Mouse (Mus musculus) right cerebral cortex, postnatal 25 days (tissue): ENCODE measurements around the gene Adamts16.
"Not testable (repeated sequence)": the region's sequence is repeated elsewhere in the genome, so short reads cannot be mapped to it uniquely, and the experiment has no call there.

Source experiments
- DNase-seq: peaks from one replicate; pipeline ENCODE4 v3.0.0; 2022

Adamts16 gene

DNA sequence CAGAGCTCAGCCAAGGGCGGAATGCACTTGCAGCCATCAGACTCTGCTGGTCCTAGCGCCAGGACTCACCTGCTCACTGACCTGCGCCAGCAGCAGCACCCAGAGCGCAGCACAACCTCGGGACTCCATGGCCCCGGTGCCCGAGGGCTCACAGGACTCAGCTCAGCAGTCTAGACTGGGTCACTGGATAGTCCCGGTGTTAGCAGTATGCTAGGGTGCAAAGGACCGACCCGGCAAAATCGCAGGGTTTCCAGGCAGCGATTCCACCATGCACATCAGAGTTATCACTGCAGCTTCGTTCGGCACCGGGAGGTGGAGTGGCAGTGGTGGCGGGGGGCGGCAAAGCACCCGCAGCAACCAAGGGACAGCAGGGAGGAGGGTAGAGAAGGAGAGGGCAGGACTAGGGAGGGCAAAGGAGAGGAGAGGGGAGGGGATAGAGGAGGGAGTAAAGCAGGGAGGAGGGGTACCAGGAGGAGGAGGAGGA lies at the start of gene Adamts16:
Adamts16 (minus strand) TSS at position 391 of the 484 bp plus-strand sequence.
- DNase-seq: peak; percentile 33

DNA sequence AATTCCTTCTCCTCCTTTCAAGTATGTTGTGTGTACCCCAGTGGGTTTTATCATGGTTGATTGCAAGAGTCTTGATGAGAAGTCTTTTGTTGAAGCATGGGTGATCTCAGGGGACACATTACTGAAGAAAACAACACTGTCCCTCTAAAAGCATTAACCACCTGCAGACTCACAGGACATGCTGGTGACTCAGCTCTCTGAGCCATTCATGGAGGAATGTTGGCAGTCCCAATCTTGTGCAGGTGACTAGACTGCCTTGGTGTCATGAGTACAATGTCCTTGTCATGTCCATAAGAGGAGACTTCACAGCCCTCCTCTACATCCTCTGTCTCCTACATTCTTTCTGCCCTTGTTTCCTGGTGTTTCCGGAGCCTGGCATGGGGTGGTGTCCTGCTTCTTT lies 45.5 kb upstream of the Adamts16 start:
- DNase-seq: no peak

DNA sequence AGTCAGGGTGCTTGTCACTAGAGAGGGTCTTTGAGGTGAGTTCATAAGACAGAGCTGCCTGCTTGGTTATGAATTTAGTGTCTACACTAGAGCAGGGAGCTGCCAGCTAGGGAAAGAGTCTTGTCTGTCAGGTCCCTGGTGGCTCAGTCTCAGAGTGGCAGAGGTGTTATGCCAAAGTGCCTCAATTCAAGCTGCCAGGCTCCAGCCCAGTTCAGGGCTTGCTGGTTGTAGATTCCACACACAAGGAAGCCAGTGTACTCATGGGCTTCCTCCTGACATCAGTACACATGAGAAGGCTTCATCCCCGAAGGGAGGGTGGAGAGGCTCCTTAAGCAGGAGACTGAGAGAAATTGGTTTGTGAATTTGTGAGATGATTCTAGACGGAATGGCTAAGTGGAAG lies 43.4 kb upstream of the Adamts16 start:
- no peak for DNase-seq

DNA sequence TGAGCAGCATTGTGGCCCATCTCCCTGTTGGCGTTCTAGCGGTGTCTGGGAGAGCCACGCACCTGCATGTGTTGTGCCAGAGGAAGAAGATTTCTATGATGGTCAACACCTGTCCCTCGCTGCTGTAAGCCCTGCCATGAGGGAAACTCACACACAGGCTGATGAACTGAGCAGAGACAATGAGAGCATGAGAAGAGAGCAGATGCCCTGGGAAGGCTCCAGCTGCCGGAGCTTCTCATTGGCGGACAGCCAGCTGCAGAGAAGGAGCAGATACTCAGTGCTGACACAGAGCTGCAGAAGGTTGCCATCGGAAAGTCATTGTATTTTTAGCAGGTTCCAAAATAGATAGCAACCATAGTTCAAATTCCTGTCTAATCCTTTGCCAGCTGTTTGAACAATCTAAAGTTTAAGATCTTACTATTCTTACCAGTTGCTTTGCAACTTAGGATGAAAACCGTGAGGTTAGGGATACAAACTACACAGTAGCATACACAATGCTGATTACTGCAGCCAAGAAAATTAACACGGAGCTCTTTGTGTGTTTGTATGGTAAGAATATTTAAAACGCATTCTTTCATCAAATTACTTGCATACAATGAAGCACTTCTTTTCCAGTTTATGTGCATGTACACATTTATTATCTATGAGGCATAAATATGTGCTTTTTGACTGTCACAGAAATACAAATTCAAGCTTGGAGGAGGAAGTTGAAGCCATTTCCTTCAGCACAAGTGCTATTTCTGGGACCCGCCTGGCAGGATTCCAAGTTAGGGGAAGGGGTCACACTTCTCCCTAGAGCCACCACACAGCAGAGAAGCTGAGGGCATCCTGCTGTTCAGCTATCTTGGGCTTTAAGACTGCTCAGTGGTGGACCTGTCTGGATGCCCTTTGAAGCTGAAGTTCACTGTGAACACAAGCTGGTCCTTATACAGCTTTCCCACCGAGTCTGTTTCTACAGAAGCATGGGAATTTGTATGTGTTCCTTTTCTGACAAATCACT lies 42.6 kb upstream of the Adamts16 start:
- peak; percentile 65 for DNase-seq

DNA sequence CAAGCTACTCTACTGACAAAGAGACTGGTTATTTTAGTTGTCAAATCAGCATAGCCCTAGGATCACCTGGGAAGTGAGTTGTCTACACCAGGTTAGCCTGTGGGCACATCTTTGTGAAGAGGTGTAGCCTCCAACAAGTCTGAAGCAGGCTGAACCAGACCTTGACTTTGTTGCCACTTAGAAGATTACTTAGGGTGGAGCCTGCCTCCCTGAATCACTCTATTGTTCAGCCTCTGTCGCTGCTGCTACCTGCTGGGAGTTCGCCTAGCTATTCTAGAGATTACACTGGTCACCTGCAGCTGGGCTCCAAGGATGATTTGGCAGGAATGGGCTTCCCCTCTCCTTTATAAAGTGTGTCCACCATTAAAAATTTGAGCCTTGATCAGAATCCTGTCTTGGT lies 38.4 kb upstream of the Adamts16 start:
- not testable (repeated sequence) for DNase-seq

DNA sequence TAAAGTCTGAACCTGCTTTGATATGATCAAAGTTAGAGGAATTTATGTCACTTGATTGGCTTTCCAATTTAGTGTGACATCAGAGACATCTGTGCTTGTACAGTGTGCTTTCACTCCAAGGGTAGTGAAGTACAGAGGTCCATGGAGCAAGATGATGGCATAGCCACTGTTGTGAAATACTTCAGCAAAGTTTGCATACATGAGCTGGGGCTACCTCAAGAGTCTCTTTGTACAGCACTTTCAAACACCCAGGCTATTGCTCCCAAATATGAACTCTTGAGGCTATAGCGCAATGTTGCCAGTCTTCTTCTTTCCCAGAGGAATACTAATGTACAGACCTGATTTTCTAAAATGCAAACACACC lies 35.9 kb upstream of the Adamts16 start:
- no peak for DNase-seq

DNA sequence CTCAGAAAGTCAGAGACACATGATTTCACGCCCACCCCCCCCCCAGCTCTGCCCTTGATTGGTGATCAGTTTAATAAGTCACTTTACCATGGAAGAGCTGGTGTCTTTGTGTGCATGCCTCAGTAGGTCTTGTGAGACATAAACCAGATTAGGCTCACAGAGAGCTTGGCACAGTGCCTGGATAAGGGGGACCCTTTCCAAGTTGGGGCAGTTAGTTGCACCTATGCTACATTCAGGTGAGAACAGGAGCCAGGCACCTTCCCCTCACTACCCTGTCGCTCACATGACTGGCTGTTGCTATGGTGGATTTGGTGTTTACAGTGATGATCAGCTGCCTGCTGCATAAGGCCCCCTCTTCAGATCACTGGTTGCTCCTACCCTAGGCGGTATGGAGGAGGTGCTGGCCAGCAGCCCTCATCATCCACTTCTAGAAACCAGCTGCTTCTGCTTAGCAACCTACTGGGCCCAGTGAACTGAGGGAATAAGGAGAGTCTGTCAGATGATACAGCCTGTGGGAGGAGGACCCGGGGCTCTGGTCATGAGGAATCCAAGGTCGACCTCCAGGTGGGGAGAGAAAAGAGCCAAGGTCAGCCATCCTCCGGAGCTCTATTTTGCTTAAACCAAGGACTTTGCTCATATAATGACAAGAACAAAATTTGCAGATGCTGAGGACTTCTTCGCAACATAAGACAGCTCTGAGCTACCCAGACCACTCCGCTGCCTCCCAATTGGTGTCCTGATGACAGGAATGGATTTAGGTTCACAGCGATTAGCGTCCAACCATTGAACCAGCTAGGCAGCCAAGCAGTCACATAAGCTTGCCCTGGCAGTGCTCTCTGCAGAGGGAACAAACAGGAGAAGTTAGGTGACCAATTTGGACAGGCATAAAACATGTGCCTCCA lies 35.3 kb upstream of the Adamts16 start:
- no peak for DNase-seq

DNA sequence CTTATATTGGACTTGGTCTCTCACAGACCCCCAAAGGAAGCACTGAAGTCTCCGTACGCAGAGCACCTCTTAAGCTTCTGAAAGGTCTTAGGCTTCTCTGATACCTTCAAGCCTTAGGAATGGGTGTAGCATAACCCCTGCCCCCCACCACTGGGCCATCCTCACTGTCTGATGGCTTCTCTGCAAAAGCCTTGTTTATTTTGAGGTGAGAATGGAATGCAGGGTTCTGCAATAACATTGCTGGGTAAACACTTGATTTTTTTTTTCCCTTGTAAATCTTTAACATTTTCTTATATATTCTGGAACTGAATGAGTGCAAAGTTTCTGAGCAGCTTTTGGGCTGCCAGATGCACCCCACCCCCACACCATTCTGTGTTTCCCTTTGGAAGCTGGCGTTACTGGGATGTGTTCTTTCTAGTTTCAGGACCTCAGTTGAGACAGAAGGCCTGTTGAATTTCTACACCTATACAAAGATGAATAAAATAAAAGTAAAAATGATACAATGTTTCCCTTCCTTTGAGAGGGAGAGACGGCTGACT lies 33.9 kb upstream of the Adamts16 start:
- no peak for DNase-seq

DNA sequence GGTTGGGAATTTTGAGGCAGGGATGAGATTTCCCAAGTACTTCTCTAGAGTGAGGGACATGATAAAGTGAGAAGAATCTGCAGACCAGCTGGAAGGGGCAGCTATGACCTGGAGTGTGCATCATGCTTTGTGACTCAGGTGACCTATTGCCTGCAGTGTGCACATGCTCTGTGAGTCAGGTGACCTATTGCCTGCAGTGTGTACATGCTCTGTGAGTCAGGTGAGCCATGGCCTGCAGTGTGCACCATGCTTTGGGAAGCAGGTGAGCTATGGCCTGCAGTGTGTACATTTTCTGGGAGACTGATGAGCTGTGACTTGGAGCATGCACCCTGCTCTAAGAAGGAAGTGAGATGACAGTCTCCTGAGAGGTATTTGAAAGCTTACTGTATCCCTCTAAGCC lies 33.1 kb upstream of the Adamts16 start:
- DNase-seq: no peak

DNA sequence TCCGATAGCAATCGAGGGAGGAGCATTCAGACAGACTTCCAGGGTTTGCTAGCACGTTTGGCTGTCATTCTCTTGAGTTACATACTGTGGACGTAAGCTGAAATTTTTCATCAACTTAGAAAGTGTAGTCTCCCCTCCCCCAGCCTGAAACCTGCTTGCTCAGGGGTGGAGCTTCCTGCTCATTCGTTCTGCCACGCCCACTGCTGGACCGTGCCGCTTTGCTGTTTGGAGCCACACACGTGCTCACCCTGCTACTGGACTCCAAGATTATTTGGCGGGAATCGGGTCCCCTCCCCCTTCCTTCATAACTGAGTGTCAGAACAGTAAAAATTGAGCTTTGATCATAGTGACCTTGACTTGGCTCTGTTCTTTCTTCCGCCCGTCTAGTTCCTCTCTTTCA lies 32.2 kb upstream of the Adamts16 start:
- not testable (repeated sequence) for DNase-seq

DNA sequence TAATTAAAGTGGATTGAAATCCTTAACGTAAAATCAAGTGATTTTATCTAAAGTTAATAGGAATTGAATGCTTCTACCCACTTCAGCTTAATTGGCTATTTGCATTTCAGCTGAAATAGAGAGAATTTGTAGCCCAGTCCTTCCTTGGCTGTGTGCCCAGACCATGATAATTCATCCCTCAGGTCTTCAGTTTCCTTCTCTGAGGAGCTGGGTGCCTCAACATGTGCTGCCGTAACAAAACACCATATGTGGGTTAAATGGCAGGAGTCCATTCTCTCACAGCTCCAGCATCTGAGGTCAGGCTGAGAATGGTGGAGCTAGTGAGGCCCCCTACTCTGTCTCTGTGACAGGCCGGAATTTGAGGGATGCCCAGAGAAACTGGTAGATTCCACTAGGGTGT lies 29.4 kb upstream of the Adamts16 start:
- no peak for DNase-seq

DNA sequence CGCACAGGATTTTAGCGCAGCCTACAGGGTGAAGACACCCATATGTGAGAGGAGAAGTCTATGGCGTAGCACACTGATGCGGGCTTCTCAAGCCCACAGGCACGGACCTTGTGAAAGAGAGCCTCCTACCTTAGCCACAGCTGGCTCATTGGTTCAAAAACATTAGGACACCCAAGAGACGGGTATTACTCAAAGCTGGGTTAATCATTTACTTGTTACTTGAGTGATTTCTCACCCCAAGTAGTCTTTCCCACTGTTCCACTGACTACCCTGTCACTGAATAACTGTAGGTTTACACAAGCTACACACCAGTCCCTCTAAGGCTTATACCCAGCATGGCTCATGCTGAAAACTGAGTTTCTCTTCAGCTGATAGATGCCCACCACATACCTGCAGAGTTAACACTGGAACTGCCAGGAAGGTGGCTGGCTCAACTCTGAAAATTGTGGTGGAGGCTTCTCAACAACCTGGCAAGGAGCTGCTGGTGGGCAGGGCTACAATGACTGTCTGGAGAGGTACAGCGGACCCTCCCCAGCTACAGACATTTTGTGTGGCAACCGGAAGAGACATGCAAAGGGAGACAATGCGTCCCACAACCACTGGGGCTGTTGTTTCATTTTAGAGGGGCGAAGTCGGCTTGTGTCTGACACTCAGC lies 25.5 kb upstream of the Adamts16 start:
- DNase-seq: no peak

DNA sequence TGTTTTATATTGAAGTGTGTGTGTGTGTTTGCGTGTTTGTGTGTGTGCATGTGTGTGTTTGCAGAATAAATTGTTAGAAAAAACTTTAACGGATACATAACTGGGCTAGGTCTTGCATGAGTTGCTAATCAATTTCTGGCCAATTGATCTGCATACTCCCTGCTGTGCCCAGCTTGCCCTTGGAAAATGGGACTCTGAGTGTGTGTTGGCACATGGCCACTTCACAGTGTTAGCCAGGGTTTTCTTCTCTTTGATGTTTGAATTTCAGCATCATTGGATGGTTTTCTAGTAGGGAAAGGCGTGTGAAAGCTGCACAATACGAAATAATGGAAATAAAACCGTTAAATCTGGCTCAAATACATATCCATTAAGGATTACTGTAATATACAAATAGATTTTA lies 24.3 kb upstream of the Adamts16 start:
- DNase-seq: no peak

DNA sequence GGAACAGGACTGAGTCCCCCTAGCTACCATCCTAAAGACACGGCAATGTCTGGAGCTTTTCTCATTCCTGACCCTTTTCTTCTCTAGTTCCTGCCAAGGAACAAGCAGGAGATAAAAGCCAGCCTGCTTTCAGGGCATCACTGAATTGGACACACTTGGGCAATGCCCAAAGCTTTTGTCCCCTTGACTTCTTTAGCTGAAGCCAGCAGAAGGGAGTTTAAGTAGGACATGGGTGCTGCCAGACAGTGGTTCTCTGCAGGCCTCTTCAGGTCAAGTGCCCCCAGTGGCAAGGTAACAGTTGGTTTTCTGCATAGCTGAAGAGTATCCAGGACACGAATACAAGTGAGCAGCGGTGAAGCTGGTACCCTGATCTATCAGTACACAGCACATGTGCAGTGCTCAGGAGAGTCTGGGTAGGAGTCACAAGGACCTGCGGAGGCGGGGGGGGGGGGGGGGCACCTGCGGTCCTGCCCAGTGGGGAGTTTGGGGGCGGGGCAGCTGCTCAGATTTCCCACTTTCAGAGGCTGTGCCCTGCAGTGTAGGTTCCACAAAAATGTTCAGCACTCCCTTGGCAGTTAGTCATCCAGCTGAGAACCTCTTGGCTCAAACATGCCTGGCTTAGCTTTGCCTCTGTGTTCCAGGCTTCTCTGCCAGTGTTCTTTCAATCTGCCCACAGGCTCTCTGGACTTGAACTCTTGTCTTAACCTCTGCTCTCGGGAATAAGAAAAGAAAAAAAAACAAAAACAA lies 20.7 kb upstream of the Adamts16 start:
- no peak for DNase-seq

DNA sequence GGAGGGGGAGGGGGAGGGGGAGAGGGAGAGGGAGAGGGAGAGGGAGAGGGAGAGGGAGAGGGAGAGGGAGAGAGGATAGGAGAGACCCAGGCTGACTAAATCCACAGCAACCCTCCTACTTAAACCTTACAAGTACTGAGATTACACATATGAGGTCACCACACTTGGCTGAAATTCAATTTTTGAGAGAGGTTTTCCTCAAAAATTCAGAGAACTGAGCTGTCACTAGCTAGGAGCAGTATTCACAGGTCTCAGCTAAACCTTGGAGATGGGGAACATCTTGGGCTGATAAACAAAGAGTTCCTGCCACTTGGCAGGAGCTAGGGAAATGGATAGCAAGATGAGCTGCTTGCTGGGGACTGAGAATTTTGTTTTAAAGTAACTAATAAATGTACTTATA lies 12.0 kb upstream of the Adamts16 start:
- DNase-seq: no peak

DNA sequence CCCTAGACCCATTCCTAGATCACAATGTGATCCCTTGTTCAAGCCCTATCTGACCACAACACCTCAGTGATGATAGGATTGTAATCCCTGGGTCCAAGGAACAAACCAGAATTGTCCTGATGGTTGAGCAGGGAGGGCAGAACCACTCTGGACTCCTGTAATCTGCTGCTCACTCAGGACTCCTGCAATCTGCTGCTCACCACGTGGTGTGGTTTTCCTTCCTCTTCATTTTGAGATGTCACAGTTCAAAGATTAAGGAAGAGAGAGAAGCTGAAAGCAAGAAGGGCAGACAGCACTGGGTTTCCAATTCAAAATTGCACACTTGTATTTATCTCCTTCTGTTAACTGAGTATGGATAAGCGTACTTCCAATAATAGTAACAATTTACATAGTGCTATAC lies 5.3 kb upstream of the Adamts16 start:
- no peak for DNase-seq

DNA sequence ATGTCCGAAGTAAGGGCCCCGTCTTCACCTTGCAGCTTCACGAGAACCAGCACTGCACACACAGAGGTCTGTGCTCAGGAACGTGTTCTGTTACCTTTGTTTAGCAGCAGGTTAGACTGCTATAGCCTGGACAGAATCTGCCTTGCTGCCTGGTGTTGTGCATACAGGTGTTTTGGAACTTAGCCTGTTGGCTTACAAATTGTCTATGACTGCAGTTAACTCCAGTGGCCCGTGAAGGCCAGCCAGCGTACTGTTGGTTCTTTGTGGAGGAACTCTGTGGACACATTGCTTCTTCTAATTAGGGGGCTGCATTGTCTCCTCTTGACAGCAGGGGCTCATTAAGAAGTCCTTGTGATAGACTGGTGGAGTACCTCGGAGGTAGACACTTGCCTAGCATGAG lies 3.9 kb upstream of the Adamts16 start:
- no peak for DNase-seq

DNA sequence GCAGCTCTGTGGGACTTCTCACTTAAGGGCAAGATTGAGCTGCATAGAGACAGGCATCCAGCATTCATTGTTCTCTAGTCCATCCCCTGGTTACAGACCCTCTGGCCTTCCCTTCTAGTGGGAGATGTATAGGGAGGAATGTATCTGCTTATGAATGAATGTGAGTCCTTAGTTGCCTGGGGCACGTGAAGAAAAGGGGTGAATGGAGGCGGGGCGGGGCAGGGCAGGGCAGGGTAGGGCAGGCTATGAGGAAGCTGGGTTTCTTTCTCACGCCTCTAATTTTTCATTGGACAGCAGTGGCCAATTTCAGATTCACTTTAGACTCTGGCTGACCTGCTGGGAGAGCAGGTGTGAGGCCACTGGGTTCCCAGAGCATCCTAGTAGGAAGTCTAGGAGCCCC lies 515 bp upstream of the Adamts16 start:
- DNase-seq: no peak

DNA sequence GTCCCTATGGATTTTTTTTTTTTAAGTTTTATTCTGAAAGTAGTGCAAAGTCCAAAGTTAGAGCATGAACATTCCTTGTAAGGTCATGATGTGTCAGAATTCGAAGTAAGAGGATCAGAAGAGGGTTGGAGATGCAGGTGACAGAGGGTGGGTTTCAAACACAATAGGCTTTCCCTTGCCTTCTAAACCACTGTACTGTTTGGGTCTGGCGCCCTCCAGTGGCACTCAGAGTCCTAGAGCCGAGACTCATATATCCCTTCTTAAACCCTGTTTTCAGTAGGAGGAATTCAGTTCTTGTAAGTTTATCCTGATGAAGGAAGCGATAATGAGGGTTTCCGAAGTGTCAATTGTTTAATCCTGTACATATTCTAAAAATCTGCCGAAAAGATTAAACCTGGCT lies 1.4 kb downstream of the Adamts16 start:
- DNase-seq: peak; percentile 77

DNA sequence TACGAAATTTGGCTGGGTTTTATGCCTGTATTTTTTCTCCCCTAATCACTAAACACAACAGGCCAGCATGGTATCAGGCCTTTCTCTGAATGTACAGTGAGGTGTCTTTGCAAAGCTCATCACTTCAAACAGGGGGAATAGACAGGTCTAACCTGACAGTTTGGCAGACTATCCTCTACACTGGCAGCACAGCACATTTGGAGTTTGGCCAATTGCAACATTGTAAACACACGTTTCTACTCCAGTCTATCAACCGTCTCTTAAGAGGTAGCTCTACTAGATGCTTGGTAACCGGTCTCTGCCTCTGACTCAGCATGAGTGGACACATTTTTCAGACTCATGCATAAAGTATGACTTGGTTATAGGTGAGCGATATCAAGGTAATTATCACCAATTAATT lies 4.0 kb downstream of the Adamts16 start:
- DNase-seq: no peak

DNA sequence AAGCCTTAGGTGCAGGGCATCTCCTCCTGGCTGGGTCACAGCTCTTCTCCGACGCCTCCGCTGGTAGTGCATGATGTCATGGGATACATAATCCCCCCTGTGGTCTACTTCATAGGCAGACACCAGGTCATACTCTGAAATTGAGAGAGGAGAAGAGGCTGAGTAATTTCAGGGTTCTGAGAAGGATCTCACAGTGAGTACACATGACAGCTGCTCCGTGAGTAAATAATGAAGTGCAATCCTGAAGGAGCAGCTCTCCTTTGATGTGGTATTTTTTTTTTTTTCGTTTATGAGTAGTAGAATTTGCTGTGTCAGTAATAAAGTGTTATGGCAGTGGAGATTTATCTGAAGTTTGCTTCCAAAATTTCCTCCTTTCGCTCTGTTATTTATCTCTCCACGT lies 5.4 kb downstream of the Adamts16 start:
- DNase-seq: no peak

DNA sequence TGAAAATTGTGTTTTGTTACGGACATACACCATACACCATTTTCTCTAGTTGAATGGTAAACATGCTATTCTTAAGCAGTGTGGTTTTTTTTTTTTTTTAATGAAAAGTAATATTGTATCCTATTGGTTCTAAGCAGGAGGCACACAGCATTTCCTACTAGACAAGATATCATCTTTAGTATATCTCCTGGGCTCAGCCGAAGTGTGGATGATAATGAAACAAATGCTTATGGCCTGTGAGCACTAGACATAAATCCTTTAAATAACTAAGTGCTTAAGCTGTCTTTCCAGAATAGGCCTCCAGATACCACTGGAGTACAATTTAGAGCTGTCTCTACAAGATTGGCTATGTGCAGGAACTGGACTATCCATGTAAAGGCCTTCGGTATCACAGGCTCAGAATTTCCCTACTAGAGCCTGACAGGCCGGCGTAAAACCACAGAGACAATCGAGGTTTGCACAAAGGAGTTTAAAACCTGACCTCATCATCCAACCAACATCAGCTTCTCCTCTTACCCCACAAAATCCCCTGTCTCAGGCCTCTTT lies 8.9 kb downstream of the Adamts16 start:
- no peak for DNase-seq
